Mouse (Mus musculus): ENCODE data around the gene Rpl19.

The Rpl19 gene

GRCm38 (mm10) chr11:97998898-97999608 is 27.5 kb upstream of the Rpl19 start:
- DNase-seq (ENCODE audit: low spot score) = no peak

DNA sequence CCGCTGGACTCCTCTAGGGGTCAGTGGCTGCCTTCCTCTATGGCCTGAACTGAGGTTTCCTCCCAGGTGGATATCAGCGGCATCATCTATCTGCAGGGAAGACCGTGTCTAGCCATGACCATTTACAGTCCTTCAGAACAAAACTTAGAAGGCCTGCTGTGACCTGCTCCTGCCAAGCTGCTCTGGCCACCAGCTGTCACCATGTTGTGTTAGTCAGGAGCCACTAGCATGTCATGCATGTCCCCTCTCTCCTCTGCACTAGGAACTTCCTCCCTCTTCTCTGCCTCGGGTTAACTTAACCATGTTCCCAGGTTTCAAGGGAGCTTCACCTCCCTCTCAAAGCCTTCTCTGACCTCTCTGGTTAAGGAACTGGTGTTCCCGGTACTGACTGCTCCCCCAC is 26.8 kb upstream of the Rpl19 start:
- DNase-seq (ENCODE audit: low spot score) = no peak

GRCm38 (mm10) chr11:98000378-98001140 is 26.0 kb upstream of the Rpl19 start:
- DNase-seq (ENCODE audit: low spot score) = no peak

DNA sequence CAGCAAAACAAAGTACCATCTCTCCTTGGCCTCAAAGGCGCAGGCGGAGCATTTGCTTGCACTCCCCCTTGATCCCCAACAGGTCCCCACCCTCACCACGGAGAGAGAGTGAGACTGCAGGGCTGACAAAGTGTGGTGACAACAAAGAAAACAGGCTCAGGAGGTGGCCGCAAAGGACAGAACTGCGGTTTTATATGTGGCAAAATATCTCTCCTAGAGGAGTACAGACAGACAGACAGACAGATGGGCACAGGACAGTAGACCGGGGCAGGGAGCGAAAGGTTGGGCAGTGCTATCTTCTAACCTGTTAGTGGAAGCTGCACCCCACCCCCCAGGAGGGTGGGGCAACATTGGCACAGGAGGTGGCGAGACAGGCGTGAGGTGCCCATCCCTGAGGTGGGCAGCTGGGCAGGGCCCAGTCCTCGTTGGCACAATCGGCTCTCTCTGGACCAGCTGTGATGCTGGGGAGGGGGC is 25.1 kb upstream of the Rpl19 start:
- DNase-seq (ENCODE audit: low spot score) = no peak

DNA sequence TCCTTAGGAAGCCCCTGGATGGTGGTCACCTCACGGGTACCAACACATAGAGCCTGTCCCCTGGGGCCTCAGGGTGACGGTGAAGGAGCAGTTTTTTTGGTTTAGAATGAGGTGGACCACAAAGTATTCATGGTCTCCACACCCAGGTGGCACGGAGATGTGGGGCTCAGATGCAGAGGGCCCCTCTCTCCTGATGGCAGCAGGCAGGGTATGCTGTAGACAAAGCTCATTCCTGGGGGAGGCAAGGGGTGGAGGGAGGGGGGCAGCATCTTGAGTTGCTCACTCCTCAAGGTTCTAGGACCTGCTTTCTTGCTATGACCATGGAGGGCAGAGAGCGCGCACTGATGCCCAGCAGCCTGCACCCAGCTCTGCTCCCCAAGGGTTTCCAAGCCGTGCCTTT is 24.5 kb upstream of the Rpl19 start:
- no peak for DNase-seq (ENCODE audit: low spot score)

DNA sequence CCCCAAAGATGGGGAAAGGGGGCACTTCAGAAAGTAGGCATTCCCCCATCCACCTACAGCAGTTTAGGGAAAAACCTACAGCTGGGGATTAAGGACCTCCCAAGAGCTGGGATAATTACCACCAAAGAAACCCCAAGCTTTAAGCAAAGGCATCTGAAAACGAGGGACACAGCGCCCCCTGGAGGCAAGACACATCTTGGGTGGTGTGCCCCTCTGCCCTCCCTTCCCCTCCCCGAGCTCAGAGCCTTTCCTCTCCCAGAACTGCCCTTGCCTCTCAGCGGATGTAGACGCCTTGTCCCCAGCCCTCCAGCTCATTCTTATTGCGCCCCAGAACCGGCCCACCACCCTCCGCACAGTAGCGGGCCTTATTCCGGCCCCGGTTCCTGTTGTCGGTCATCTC is 23.9 kb upstream of the Rpl19 start:
- no peak for DNase-seq (ENCODE audit: low spot score)

- DNase-seq (ENCODE audit: low spot score) = no peak
Measured at GRCm38 (mm10) chr11:98003171-98003671, 23.3 kb upstream of the Rpl19 start.

- no peak for DNase-seq (ENCODE audit: low spot score)
Measured at GRCm38 (mm10) chr11:98004161-98004560, 22.3 kb upstream of the Rpl19 start.

- no peak for DNase-seq (ENCODE audit: low spot score)
Measured at GRCm38 (mm10) chr11:98005076-98005475, 21.4 kb upstream of the Rpl19 start.

GRCm38 (mm10) chr11:98005686-98006085 is 20.8 kb upstream of the Rpl19 start:
- DNase-seq (ENCODE audit: low spot score) = no peak

DNA sequence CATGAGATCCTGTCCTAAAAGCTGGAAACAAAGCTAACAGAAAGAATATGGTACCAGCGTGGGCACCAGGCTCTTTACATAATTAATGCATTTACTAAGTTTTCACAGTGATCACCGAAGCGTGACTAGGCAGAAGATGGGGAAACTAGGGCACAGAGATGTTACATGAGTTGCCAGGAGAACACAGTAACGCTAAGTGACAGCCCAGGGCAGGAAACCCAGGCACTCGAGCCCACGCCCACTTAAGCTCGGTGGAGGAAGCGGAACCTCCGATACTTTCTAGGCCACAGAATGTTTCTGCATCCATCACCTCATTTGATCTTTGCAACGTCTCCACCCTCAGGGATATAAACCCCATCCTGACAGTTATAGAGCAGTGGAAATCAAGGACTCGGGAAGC is 18.4 kb upstream of the Rpl19 start:
- no peak for DNase-seq (ENCODE audit: low spot score)

DNA sequence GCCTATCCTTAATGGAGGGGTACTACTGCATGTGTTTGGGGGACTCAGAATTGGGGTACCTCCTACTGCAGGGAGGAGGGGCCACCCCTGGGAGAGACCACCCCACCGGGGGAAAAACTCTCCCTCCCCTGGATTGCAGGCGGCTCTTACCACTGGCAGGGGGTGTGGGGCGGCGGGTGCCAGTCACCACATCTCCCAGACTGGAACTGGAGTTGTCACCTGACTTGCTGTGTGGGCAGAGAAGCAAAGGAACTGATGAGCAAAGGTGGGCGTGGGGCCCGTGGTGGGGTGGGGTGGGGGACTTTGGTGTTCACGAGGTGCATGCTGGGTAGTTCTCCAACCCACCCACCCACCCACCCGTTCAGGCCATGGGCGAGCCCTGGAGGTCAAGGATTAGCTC is 14.8 kb upstream of the Rpl19 start:
- DNase-seq (ENCODE audit: low spot score) = no peak

- no peak for DNase-seq (ENCODE audit: low spot score)
Measured at GRCm38 (mm10) chr11:98012831-98013230, 13.7 kb upstream of the Rpl19 start.

GRCm38 (mm10) chr11:98016177-98016576 is 10.3 kb upstream of the Rpl19 start:
- no peak for DNase-seq (ENCODE audit: low spot score)

DNA sequence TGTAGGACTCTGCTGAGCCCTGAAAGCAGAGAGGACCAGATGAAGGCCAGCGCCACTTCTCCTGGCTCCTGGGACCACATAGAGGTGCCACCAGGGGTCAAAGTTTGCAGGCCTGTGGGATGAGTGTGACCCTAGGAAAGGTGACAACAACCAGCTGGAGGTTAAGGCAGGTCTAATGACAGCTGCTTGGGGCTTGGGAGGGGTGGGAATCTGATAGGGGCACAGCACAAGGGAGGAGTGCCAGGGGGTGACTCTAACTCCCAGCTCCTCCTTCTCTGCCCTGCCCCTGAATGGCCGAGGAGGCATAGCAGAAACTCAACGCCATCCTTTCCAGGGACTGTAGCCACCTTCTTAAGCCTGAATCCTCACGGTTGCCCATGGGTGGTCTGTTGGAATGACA is 9.7 kb upstream of the Rpl19 start:
- DNase-seq (ENCODE audit: low spot score) = no peak

DNA sequence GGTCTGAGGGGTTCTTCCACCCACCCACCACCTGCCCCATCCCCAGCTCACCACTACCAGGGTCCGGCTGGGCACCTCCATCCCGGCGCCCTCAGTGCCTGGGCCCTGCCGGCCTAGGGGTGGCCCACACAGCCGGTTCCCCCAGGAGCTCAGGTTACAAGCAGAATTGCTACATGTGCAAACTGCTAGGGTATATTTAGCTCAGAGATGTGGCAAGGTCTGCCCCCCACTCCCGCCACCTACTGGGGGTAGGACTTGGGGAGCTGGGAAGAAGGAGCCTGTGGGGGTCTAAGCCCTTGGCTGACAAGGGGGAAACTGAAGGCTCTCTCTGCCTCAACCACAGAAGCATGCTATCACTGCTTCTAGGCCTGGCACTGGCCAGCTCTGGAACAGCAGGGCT is 8.3 kb upstream of the Rpl19 start:
- DNase-seq (ENCODE audit: low spot score) = no peak

DNA sequence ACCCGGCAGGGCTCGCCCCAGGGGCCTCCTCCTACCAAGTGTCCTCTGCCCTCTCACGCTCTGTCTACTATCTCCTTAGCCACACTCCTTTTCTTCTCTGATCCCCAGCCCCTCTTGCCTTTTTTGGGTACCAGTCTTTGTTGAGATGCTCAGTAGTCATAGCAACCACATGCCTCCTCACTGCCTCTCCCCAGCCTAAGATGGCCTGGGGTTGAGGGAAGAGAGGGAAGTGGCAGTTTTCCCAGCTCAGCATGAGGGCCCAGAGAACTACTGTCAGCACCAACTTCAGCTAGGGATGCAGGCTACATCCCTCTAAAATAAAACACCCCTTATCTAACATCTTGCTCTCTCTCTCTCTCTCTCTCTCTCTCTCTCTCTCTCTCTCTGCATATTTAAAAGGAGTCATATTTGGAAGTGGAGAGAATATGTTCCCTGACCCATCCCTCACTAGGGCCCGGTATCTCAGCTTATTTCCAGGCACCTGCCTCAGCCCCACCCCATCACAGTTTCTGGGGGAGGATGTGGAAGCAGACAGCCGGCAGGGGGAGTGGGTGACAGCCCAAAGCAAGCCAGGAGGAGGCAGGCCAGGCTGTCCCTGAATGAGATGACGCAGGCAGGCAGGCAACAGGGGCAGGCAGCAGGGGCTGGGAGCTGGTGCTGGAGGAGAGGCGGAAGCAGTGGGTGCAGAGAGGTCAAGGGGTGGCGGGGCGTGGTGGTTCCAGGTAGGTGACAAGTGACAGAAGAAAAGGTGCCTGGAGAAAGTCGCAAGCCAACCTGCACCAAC is 7.5 kb upstream of the Rpl19 start:
- DNase-seq (ENCODE audit: low spot score) = no peak

DNA sequence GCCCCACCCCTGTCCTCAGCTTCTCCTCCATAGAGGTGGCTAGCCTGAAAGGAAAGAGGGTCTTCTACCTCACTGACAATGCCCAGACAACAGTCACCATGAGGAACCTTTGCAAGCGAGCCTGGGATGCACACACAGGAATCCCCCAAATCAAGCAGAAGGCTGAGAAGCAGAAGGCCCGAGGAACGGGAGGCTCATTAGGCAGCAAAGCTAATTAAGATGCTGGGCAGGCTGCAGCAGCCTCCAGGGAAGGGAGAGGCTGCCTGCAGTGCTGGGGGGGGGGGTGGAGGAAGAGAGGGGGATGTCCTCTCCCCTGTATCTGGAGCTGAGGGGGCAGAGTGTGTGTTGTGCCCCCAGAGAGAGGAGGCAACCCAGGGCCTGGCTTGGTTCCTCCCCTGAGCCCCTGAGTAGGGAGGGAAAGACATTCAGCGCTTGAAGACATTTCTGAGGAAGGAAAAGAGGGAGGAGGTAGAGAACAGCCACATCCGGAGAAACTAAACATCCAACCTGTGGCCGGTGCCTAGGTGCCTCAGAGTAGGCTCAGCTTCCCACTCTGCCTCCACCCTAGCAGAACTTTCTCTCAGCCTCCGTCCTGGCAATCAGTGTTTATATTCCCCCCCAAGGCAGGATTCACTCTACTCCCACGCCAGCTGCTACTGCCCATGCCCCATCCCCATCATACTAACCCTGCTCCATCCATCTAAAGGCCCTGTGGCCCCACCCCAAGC is 6.5 kb upstream of the Rpl19 start:
- no peak for DNase-seq (ENCODE audit: low spot score)

DNA sequence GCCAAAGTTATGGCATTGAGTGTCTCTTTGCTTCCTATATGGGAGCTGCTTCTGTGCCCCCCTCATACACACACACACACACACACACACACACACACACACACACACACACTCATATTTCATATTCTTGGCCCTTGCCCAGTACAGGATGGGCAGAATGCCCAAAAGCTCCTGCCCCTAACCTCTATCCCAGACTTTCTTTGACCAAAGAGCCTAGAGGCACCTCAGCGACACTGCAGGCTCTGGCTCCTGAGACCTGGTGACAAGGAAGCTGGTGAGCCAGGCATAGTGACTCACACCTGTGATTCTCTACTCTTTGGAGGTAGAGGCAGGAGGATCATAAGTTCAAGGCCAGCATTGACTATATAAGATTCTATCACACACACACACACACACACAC is 5.8 kb upstream of the Rpl19 start:
- no peak for DNase-seq (ENCODE audit: low spot score)

GRCm38 (mm10) chr11:98021118-98021517 is 5.4 kb upstream of the Rpl19 start:
- DNase-seq (ENCODE audit: low spot score) = no peak

DNA sequence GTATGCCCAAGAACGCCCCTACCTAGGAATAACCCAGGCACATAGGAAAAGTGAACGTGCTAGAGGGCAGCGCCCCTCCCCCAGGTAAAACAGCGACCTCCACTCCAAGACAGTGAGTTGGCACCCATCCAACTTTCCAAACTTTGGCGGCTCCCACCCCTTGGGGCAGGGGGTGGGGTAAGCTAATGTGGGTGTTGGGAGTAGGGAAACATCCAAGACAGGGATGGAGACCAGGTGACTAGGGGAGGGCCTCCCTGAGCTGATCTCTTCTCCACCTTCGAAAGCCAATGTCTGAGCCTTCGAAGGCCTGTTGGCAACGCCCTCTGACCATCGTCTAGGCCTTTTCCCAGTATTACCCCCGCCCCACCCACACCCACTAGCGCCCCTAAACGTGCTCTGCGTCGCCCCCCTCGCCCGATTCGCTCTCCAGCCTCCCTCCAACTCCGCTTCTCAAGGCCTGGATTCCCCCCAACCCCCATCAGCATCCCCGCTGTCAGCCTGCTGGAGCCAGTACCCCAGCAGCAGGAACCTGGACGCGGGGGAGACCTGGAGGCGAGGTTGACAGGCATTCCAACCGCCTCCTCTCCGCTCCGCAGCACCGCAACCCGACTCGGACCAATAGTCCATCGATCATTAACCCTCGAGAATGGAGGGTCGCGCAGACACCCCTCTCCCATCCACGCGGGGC is 4.8 kb upstream of the Rpl19 start:
- no peak for DNase-seq (ENCODE audit: low spot score)

GRCm38 (mm10) chr11:98022253-98022554 is 4.3 kb upstream of the Rpl19 start:
- DNase-seq (ENCODE audit: low spot score) = no peak
